Mouse (Mus musculus) right cerebral cortex, postnatal 14 days (tissue): Measurements from ENCODE around the gene Kcnj6.
"Not testable (repeated sequence)": the region's sequence is repeated elsewhere in the genome, so short reads cannot be mapped to it uniquely, and the experiment has no call there.

Experiments
- DNase-seq: peaks from one replicate; pipeline ENCODE4 v3.0.0; 2022

The Kcnj6 gene

DNA sequence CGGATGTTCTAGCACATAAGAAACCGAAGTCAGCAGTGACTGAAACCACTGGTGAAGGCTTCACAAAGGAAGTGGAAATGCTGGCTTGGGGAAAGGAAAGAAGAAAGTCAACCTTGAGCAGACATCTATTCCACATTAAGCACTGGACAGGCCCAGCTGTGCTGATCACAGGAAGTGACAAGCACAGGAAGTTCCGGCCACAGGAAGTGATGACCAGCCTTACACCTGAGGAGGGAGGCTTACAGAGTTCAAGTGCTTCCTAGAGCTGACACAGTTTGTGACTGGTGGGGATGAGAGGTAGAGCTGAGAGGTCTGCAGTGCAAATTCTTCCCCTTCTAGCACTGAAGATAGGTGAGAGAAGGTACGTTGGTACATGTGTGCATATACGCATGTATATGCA, 151.5 kb downstream of the Kcnj6 start:
- no peak for DNase-seq

DNA sequence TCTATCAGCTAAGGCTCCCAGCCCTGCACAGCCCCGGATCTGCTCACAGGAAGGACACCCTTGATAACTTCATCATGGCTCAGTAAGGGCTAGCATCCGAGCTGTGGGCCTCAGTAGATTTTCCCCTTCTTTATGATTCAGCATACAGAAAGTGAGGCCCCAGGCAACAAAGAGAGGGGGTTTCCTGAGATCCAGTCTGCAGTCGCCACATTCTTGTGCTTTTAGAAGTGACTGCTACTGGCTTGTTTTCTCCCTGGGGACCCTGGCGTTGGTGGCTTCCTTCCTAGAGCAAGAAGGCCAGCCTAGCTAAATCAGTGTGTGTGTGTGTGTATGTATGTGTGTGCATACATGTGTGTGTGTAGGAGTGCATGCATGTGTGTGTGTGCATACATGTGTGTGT, 152.7 kb downstream of the Kcnj6 start:
- no peak for DNase-seq

DNA sequence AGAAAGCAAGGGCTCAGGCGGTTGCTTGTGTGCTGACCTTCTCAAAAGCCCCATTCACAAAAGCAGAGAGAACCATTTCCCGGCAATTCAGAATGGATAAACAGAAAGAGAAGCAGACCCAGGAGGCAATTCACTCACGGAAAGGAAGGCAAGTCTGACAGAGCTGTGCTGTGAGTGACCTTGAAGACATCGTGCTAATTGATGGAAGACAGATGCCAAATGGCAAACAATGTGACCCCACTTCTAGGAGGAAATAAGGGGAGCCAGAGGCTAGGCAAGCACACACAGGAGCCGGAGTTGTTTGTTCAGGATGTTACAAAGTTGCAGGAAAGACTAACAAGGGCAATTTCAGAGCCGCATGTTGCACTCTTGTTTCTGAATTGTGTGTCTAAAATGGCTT, 158.1 kb downstream of the Kcnj6 start:
- no peak for DNase-seq

DNA sequence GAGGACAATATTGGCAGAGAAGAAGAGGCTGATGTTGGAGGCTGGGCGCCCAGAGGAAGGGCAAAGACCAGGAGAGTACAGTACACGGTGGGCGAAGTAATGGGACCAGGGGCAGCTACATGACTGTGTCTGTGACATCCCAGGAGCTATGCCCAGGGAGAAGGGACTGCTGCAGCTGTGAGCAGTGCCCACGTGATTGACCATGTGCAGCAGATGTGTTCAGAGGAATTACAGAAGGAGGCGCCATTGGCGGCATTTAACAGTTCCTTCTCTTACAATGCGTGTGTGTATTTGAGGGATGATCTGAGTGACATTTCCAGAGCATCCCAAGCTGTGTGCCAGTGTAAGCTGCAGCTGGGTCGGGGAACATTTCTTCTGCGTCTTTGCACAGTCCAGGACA, 159.6 kb downstream of the Kcnj6 start:
- no peak for DNase-seq

DNA sequence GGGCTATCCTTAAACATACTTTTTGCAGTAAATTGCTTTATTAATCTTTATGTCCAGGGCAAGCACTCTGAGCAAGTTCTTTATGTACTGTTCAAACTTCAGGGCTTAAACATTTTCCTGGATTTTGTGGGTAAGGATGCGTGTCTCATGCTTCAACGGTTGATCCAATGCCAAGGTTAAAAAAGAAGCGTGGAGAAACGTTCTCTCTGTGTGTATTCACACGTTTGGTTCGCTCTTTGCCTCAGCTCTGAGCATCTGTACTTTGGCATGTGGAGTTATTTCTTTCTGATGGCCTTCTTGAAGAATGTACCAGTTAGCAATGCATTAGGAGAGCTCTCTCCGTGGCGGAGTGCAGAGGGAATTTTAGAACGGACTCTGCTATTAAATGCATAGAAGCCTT, 163.0 kb downstream of the Kcnj6 start:
- no peak for DNase-seq

DNA sequence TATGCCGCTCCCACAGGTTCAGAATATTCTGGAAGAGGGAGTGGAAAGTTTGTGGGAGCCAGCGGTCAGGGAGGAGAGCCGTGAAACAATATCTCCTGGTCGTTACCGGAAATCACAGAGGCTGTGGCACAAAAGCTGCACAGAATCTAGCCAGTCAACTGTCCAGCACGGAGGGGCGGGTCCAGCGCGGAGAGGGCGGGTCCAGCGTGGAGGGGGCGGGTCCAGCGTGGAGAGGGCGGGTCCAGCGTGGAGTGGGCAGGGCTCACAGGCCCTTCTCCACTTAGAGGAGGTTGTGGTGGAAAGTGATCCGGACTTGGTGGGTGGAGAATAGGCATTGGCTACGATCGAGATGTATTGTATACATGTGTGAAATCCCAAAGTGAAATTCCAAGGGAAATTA, 169.3 kb downstream of the Kcnj6 start:
- DNase-seq: no peak

DNA sequence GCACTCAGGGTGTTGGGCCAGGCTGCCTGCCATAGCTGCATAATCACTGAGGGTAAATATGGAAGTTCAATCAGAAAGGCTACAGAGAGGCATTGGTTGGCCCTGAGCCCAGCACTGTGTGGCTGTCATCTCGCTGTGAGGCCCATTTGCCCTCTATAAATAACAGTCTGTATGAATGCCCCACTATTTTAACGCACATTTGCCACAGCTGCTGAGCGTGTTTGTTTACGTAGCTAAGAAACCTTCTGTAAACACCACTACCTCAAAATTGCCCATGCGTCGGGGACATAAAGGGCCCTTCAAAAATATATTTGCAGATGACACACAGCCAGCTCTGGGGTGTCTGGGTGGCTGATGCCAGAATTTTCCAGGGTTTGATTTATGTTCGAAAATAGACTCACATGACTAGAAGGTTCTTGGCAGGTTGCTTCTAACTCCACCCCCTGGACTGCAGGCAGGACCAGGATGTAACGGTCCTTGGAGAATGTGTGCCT, 170.4 kb downstream of the Kcnj6 start:
- DNase-seq: no peak

DNA sequence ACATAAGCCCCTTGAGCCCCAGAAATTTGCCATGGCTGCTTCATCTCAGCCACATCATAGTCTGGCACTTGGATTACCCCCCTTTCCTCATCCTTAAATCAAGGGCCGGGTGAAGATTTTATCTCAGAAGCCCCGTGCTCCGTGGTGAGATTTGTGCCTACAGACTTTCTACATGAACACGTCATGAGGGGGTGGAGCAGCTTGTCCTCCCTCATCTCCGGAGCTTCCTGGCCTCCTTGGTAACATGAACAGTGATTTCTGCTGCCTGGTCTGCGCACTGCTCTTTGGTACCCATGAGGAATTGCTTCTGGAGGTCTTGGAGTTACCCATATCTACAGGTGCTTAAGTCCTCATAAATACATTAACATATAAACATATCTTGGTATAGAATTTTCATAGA, 172.2 kb downstream of the Kcnj6 start:
- no peak for DNase-seq

DNA sequence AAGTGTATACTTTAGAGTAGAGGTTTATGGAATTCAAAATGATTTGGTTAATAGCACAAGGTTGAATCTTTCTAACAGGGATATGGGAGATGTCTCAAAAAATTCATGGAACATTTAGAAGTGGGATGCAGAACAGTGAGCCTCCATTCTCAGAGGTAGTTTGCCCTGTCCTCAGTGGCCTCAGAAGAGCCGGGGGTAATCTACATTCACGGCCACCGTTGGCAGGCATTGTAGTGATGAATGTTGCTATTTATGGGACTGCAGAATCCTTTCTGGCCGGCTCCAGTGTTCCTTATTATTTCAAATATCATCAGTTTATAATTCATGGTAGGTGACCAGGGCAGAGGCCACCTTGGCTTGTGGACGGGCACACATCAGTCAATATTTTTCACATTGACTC, 174.9 kb downstream of the Kcnj6 start:
- DNase-seq: no peak

DNA sequence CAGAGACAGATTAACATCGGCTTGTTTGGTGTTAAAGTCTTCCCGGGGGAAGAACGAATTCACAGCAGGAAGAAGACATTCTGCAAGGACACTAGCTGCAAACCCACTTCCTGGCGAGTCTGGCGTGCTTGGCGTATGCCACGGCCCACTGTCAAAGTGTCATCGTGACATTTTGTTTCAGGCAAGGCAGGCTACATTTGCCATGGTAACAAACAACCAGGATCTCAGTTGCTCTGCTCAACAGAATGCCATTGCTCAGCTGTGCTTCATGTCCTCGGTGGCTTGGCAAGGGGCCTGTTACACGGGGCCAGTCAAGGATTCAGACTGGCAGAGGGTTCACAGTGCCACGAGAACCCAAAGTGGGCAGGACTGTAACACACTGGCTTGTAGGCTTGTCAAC, 175.9 kb downstream of the Kcnj6 start:
- peak; percentile 20 for DNase-seq

DNA sequence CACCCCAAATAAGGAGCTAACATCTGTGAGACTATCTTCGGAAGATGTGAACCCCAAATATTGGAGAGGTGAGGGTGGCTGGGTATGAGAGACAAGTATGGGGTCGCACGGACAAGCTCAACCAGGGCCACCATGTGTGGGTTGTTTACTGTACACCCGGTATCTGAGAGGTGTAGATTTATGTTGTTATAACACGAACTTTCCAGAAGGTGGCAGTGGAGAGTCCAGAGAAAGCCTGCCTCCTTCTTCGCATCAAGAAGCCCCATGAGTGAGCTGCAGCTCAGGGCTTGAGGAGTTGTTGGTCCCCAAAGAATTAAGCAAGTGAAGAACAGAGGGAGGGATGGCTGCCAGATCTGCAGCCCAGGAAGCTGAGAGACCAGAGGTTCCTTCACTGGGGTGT, 181.1 kb downstream of the Kcnj6 start:
- DNase-seq: no peak

DNA sequence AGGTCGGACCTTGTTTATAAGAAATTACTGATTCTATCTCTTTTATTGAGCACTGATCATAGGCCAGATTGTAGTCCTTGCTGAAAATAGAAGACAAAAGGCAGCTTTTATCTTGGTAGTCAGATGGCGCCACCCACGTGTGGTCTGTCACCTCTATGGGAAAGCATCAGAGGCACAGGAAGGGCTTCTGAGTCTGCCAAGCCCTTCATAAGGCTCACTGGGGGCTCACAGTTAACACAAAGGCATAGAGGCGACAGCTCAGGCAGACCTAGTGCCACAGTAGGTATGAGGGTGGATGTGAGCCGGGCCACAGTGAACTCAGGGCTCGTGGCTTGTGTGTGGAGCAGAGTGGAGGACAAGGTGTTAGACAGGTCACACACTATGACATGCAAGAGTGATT, 181.6 kb downstream of the Kcnj6 start:
- DNase-seq: no peak

DNA sequence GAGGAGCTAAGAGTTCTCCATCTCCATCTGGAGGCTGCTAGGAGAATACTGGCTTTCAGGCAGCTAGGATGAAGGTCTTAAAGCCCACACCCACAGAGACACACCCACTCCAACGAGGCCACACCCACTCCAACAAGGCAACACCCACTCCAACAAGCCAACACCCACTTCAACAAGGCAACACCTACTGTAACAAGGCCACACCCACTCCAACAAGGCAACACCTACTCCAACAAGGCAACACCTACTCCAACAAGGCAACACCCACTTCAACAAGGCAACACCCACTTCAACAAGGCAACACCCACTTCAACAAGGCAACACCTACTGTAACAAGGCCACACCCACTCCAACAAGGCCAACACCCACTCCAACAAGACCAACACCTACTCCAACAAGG, 188.2 kb downstream of the Kcnj6 start:
- not testable (repeated sequence) for DNase-seq

DNA sequence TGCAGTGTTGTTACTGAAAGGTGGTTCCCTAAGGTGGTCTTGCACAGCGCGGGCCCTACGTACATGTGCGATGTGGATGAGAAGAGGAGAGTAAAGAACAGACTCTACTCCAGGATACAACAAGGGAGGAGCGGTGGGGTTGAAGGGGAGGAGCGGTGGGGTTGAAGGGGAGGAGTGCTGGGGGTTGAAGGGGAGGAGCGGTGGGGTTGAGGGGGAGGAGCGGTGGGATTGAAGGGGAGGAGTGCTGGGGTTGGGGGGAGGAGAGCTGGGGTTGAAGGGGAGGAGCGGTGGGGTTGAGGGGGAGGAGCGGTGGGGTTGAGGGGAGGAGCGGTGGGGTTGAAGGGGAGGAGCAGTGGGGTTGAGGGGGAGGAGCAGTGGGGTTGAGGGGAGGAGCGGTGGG, 199.3 kb downstream of the Kcnj6 start:
- no peak for DNase-seq

DNA sequence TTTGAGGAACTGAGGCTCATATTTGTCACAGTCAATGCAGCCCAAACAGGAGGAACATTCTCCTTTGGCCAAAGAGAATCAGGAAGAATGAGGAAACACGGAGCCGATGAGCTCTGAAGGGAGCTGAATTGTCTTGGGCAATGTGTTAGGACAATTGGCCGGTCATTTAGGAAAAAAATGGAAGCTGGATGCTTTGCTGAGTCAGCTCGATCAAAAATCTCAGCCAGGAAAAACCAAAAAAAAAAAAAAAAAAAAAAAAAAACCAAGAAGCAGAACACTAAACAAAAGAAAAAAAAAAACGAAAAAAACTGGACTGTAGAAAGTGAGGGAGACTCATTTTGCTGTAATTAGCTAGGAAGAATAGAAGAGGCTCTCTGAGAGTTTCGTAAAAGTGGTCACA, 200.1 kb downstream of the Kcnj6 start:
- DNase-seq: no peak

DNA sequence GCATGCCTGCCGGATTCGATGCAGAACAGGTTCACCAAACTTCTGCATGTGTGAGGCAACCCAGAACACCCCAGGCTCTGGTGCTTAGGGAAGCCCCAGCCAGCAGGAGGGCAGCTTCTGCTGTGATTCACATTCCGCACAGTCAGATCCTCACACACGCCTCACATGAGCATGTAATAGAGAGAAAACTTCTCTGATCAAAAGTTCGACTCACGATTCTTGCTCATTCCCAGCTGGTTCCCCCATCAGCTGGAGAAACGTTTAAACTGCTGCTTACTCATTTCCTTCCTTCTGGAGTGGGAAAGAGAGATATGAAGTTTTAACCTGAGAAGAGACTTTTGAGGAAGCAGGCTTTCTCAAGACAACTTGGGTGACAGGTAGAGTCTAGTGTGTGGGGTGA, 204.5 kb downstream of the Kcnj6 start:
- DNase-seq: no peak

DNA sequence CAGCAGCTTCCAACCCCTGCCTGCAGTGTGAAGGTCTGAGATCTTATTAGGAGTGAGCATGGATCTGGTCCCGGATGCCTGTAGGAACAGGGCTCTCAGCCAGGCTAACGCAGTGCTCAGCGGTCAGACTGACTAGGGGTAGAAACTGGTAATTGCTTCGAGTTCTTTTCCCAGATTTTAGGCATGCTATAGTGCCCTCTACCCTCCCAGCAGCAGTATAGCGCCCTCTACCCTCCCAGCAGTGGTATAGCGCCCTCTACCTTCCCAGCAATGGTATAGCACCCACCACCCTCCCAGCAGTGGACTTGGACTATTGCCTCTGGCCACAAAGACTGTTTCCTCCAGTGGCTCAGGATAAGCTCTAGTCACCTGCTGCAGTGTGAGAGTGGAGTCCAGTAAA, 207.5 kb downstream of the Kcnj6 start:
- DNase-seq: no peak

DNA sequence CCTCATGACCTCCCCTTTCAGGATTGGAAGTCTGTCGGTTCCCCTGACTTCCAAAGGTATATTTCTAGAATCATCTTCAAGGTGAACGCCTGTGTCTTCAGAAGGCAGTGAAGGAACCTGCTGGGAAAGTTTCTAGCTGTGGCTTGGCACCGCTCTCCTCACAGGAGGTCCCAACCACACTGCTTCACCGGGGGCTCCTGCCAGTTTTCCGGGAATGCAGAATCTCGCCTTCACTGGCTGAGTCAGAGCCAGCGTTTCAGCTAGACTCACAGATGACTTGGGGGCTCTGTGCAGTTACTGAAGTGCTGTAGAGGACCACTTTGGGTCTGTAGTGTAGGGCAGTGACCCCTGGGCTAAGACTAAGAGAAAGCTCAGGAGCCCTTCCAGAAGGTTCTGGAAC, 208.8 kb downstream of the Kcnj6 start:
- DNase-seq: no peak

DNA sequence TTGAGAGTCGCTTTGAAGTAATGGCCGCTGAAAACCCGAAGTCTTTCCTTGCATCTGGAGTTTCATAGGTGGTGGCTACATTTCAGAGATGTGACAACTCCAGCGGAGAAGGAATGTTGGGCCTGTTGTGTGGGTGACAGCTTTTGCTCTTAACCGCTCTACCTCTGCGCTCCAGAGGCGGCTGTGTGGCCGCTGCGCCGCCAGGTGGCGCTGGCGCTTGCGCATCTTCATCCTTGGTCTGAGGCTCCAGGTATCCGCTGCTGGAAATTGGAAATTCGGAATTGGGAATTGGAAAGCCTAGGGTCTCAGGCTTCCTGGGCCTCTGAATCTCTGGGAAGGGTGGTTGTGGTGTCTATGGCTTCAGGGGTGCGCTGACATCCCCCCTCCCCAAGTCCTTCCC, 209.3 kb downstream of the Kcnj6 start:
- DNase-seq: peak; percentile 74

DNA sequence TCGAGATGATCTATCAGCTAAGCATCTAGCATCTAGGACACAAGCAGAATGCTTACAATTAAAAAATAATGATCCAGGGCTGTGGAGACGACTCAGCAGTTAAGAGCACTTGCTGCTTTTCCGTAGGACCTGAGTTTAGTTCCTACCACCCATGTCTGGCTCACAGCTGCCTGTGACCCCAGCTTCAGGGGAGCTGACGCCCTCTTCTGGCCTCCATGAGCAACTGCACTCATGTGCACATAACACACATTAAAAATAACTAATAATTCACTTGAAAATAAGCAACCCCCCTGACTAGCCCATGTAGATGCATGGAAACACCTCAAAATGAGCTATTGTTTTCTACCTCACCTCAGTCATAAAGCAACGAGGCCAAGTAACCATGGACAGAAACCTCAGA, 211.6 kb downstream of the Kcnj6 start:
- no peak for DNase-seq

DNA sequence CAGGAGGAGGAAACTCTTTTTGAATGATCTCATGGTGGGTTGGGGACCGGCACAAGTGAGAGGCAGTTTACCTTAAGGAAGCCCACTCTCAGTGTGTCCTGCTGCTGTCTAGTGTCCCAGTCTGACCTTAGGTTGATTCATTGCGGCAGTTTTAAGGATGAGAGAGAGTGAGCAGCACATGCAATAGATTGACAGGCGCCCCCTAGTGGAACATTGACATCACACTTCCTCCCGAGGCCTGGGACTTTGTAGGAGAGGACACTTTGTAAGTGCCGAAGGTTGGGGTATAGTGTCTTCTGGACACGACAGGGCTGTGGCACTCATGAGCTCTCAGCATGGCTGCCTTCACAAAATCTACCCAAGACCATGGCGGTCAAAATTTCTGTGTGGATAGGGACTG, 213.8 kb downstream of the Kcnj6 start:
- no peak for DNase-seq

DNA sequence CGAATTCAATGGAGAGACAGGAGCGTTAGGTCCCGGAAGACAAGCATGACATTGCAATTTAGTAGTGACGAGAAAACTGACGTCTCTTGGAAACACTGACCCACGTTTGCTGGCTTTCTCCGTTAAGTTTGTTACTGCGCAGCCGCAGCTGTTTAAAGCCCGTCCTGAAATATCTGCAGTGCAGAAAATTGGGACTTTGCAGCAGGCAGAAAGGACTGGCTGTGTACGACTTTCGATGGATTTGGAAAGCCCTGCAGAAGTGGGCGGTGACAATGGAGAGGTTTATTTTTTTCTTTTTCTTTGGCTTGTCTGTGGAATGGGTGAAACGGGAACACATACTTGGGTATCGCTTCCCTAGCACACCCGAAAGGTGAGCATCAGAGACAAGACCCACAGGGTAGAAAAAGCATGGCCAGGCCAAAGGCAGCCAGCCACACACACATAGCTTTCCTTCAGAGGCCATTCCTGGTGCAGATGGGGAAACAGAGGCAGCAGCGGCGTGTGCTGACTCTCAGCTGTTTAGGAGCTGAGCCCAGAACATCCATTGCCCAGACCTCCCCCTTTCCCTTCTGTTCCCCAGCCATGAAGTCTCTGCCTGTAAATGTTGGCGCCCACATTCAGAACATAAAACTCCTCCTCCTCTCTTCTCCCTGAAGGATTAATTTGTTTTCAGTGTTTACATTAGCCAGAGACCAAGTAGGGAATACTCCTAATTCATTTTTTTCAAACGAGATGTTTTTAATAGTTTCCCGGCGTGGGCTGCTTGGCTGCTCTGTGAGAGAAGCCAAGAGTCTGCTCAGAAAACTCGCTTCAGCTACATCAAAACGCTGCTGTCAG, 215.2 kb downstream of the Kcnj6 start:
- DNase-seq: peak; percentile 48

DNA sequence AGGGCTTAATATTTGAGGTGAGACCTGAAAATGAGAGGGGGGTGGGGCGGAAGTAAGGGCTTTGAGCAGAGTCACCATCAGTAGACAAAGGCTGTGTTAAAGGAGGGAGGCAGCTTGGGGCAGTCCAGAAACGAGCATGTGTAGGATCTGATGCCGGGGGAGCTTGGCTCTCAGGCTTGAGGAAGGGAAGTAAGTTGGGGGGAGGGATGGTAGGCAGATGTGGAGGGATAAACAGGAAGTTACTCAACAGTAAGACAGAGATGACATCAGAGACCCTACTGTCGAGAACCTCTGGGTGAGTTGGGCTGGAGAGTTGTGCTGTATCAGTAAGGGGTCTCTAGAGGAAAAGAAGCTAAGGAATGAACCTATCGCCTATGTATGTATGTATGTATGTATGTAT, 223.6 kb downstream of the Kcnj6 start:
- DNase-seq: no peak

DNA sequence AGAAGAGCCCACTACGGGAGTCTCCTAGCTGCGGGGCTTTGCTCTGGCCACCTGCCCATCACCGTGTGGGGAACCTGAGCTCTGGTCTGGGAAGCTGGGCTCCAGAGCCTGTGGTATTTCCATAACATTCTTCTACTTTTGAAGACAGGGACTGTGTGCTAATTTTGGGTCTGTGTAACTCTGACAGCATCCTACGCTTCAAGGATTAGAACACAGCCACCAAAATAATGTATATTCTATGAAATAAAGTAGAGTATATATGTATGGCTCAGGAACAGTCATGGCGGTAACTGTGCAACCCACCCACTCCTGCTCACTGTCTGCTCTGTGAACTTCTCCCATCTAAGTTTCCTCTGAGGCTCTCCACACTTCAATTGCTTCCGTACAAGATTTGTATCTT, 229.9 kb downstream of the Kcnj6 start:
- no peak for DNase-seq

DNA sequence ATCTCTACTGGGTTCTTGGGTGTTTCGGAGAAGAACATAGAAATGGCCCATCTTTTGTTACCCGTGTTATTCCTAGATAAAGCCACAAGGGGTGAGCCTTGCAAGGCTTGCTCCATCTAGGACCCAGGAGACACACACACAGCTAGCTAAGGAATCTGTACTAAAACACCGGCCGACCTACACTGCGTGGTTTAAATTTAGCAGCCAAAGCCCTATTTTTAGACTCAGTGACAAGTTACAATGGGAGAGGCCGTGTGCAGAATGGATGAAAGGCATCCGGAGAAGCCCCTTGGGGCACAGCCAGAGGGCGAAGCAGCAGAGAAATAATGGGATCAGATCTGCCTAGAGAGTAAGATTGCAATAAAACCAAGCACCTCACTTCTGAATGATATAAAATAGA, 232.4 kb downstream of the Kcnj6 start:
- DNase-seq: no peak
